Mouse (Mus musculus) stomach, embryonic 14.5 days (tissue): ENCODE measurements around the gene Hrc. TPM values are rescaled to one million over a fixed set of nuclear protein-coding genes. Genes with fewer than 3 reads are reported as not detected.
A peak's percentile ranks its signal among the peaks of the same experiment; 100 is the strongest.

ENCODE experiments used
- ATAC-seq: fragments of 200-750 bp; cut with Nextera tagmentation; 2 replicates; pipeline ENCODE4 v1.8.0; 2017; ENCODE audit warnings: low read depth, moderate TSS enrichment; ENCODE audit not compliant: insufficient number of reproducible peaks, insufficient read depth, low FRiP score
- H3K27ac ChIP-seq: fragments of 300-500 bp; sonication (generic); 2 replicates; pipeline ENCODE4 v1.5.1; 2014; ENCODE audit warnings: mild to moderate bottlenecking, low read length, moderate library complexity, mixed read lengths
- H3K27me3 ChIP-seq: fragments of 300-500 bp; sonication (generic); 2 replicates; pipeline ENCODE4 v1.6.1; 2014; ENCODE audit warnings: low read length, control low read depth, mixed read lengths; ENCODE audit not compliant: control insufficient read depth, insufficient read depth
- H3K36me3 ChIP-seq: fragments of 300-500 bp; sonication (generic); 2 replicates; pipeline ENCODE4 v1.6.1; 2014; ENCODE audit warnings: mild to moderate bottlenecking, control low read depth, low read length, moderate library complexity, mixed read lengths; ENCODE audit not compliant: control insufficient read depth, insufficient read depth
- H3K4me1 ChIP-seq: fragments of 300-500 bp; sonication (generic); 2 replicates; pipeline ENCODE4 v1.6.1; 2014; ENCODE audit warnings: low read length, control low read depth, mixed read lengths; ENCODE audit not compliant: control insufficient read depth, insufficient read depth
- H3K4me2 ChIP-seq: fragments of 300-500 bp; sonication (generic); replicated peaks from 2 replicates; pipeline ENCODE4 v1.6.1; 2014; ENCODE audit warnings: low read depth, low read length, control low read depth
- H3K4me3 ChIP-seq: fragments of 300-500 bp; sonication (generic); 2 replicates; pipeline ENCODE4 v1.5.1; 2014; ENCODE audit warnings: low read depth, low read length, control low read depth
- H3K9ac ChIP-seq: fragments of 300-500 bp; sonication (generic); replicated peaks from 2 replicates; pipeline ENCODE4 v1.6.1; 2014; ENCODE audit warnings: low read depth, mild to moderate bottlenecking, control low read depth, low read length, moderate library complexity, mixed read lengths
- H3K9me3 ChIP-seq: fragments of 300-500 bp; sonication (generic); 2 replicates; pipeline ENCODE4 v1.6.1; 2016; ENCODE audit warnings: low read depth, low read length, control low read depth; ENCODE audit not compliant: control insufficient read depth
- WGBS: fragments of 180-500 bp; shearing (Covaris S2); extraction: QIAGEN DNeasy Blood & Tissue Kit; methylation state at CpG from one replicate; pipeline ENCODE4 v1.1.7; 2014; 5-methylcytosine and 5-hydroxymethylcytosine counted together
- polyA plus RNA-seq: library from polyadenylated mRNA; unstranded; fragments of >200 nt; fragmentation: Nextera tagmentation; extraction: Ambion mirVana; gene quantifications from 2 replicates; pipeline ENCODE4 v1.2.1, GENCODE M21; 2014

The Hrc gene
- polyA plus RNA-seq, 1 experiment from 2014 or later: 1.8 TPM

- Histone ChIP-seq H3K27ac (no peak overlapping the region), H3K4me3 (no peak overlapping the region), H3K4me2 (no peak overlapping the region), H3K4me1 (peaks cover 13% of the 10 kb centered on the region), H3K36me3 (peaks cover 19% of the 10 kb centered on the region), H3K9me3 (no peaks in the 10 kb centered on the region), H3K9ac (no peak overlapping the region), H3K27me3 (no peaks in the 10 kb centered on the region)
- ATAC-seq: 0 out of 2 replicates have a peak, but pooled peaks have one; percentile 42
- WGBS: 59% methylated on average over 15 of the region's 15 CpGs
Measured at GRCm38 (mm10) chr7:45308551-45309240, 26.4 kb upstream of the Hrc start.

DNA sequence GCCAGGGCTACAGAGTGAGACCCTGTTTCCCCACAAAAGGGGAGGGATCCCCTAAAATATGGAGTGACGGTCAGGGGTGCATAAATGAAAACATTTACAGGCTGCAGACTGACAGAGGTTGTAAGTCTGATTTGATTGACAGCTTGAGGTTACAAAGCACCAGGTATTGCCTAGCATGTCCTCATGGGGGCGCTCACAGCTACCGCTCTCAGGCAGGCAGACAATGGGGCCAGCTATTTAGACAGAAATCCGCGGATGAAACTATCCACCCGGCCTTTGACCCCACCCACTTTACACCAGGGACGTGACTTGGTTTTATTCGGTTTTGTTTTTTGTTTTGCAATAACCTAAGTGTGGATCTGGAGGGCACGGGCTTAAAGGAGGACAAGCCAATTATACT is 25.6 kb upstream of the Hrc start:
- H3K9ac ChIP-seq: no peak overlapping the region
- no peak overlapping the region for H3K4me3 ChIP-seq
- WGBS: 20% methylated on average over 9 of the region's 9 CpGs
- no peak overlapping the region for H3K4me2 ChIP-seq
- no peak for ATAC-seq
- no peaks in the 10 kb centered on the region for H3K9me3 ChIP-seq
- no peak overlapping the region for H3K27ac ChIP-seq
- peaks cover 13% of the 10 kb centered on the region for H3K4me1 ChIP-seq
- no peaks in the 10 kb centered on the region for H3K27me3 ChIP-seq
- peaks cover 15% of the 10 kb centered on the region for H3K36me3 ChIP-seq

DNA sequence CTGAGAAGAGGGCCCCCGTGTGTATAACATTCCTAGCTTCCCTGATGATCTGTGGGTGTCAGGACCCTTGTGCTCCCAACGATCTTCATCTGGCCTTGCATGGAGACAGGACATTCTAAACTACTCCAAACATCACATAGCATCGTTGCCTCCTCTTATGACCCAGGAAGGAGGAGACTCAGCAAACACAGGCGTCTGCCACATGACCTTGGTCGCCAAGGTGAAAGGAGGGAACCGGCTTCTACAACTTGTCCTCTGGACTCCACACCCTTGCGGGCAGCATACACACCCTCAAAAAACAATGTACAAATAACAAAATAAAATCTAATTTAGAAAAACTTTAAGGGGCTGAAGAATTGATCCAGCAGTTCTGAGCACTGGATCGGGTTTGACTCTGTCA is 23.1 kb upstream of the Hrc start:
- Histone ChIP-seq H3K4me2 (no peak overlapping the region), H3K4me3 (no peak overlapping the region), H3K9me3 (no peaks in the 10 kb centered on the region), H3K9ac (no peak overlapping the region), H3K36me3 (peaks cover 19% of the 10 kb centered on the region), H3K4me1 (peaks cover 13% of the 10 kb centered on the region), H3K27ac (no peak overlapping the region), H3K27me3 (no peaks in the 10 kb centered on the region)
- WGBS: 25% methylated on average over 8 of the region's 8 CpGs
- ATAC-seq: no peak

- Histone ChIP-seq H3K27ac (peak overlapping the region; percentile 52), H3K9me3 (no peaks in the 10 kb centered on the region), H3K27me3 (no peaks in the 10 kb centered on the region), H3K4me2 (no peak overlapping the region), H3K4me3 (no peak overlapping the region), H3K4me1 (peaks cover 13% of the 10 kb centered on the region), H3K9ac (no peak overlapping the region), H3K36me3 (peaks cover 24% of the 10 kb centered on the region)
- 11% methylated on average over 10 of the region's 10 CpGs for WGBS
- no peak for ATAC-seq
Measured at GRCm38 (mm10) chr7:45312686-45313453, 22.2 kb upstream of the Hrc start.

- Histone ChIP-seq H3K36me3 (peaks cover 24% of the 10 kb centered on the region), H3K27ac (peak overlapping the region; percentile 52), H3K9me3 (no peaks in the 10 kb centered on the region), H3K4me3 (no peak overlapping the region), H3K9ac (no peak overlapping the region), H3K4me2 (no peak overlapping the region), H3K4me1 (peaks cover 13% of the 10 kb centered on the region), H3K27me3 (no peaks in the 10 kb centered on the region)
- 28% methylated on average over 9 of the region's 9 CpGs for WGBS
- ATAC-seq: no peak
Measured at GRCm38 (mm10) chr7:45313495-45313894, 21.6 kb upstream of the Hrc start.

DNA sequence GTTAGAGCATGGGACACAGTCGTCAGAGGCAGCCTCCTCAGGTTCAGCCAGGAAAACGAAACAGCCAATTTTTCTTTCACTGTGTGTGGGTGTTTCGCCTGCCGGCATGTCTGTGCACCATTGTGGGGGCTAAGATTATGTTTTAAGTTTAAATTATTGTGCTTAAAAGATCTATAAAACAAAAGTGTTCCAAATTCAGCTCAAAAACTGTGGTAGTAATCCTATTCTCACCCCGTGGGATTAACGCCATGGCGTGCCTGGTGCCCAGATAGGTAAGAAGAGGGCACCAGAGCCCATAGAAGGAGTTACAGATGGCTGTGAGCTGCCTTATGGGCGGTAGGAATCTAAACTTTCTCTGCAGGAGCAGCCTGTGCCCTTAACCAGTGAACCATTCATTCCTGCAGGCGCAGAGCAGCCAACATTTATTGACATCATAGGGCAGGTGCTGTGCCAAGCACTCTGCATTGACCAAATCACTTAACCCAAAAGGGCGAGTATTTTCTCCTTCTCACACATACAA is 19.8 kb upstream of the Hrc start:
- Histone ChIP-seq H3K36me3 (peaks cover 24% of the 10 kb centered on the region), H3K27ac (no peak overlapping the region), H3K27me3 (no peaks in the 10 kb centered on the region), H3K9ac (no peak overlapping the region), H3K4me2 (no peak overlapping the region), H3K9me3 (no peaks in the 10 kb centered on the region), H3K4me3 (no peak overlapping the region), H3K4me1 (peaks cover 13% of the 10 kb centered on the region)
- no peak for ATAC-seq
- WGBS: 83% methylated on average over 10 of the region's 10 CpGs

DNA sequence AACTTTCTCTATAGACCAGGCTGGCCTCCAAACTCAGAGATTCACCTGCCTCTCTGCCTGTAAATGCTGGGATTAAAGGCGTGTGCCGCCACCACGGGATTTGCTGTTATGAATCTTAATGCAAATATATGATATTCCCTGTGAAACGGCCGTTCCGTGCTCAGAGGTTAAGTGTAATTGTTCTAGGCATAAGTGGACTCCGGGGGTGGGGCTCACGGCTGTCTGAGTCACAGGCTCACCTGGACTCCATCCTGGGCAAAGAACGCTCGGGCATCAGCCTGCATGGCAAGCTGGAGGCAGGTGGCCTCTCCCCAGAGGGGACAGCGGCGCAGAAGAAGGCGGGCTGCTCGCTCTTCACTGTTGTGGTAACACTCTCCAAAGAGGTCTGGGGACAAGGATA is 18.6 kb upstream of the Hrc start:
- Histone ChIP-seq H3K27ac (no peak overlapping the region), H3K27me3 (no peaks in the 10 kb centered on the region), H3K36me3 (peaks cover 23% of the 10 kb centered on the region), H3K4me1 (peaks cover 13% of the 10 kb centered on the region), H3K4me3 (no peak overlapping the region), H3K9me3 (no peaks in the 10 kb centered on the region), H3K9ac (no peak overlapping the region), H3K4me2 (no peak overlapping the region)
- ATAC-seq: no peak
- 90% methylated on average over 14 of the region's 14 CpGs for WGBS

GRCm38 (mm10) chr7:45322245-45322644 is 12.8 kb upstream of the Hrc start:
- Histone ChIP-seq H3K36me3 (peaks cover 11% of the 10 kb centered on the region; the same call in 1 of the 2 replicates), H3K9ac (no peak overlapping the region), H3K27ac (no peak overlapping the region), H3K9me3 (no peaks in the 10 kb centered on the region), H3K4me3 (no peak overlapping the region), H3K4me1 (no peaks in the 10 kb centered on the region), H3K27me3 (no peaks in the 10 kb centered on the region), H3K4me2 (no peak overlapping the region)
- WGBS: 87% methylated on average over 4 of the region's 4 CpGs
- ATAC-seq: no peak
